Mouse (Mus musculus) heart, embryonic 15.5 days (tissue): ENCODE data around the gene Ehmt2. TPM values are rescaled to one million over a fixed set of nuclear protein-coding genes. Genes with fewer than 3 reads are reported as not detected.
"Not testable (repeated sequence)": the region's sequence is repeated elsewhere in the genome, so short reads cannot be mapped to it uniquely, and the experiment has no call there.

ENCODE experiments used
- ATAC-seq: fragments of 200-750 bp; cut with Nextera tagmentation; replicated peaks from 2 replicates; pipeline ENCODE4 v1.8.0; 2017; ENCODE audit warnings: low read depth, moderate TSS enrichment; ENCODE audit not compliant: insufficient number of reproducible peaks, insufficient read depth, low FRiP score
- H3K27ac ChIP-seq: fragments of 300-500 bp; sonication (generic); 2 replicates; pipeline ENCODE4 v1.5.1; 2015; ENCODE audit warnings: mild to moderate bottlenecking, inconsistent platforms
- H3K27me3 ChIP-seq: fragments of 300-500 bp; sonication (generic); 2 replicates; pipeline ENCODE4 v1.6.1; 2015; ENCODE audit warnings: inconsistent platforms
- H3K36me3 ChIP-seq: fragments of 300-500 bp; sonication (generic); 2 replicates; pipeline ENCODE4 v1.6.1; 2015; ENCODE audit warnings: mild to moderate bottlenecking, inconsistent platforms
- H3K4me1 ChIP-seq: fragments of 300-500 bp; sonication (generic); replicated peaks from 2 replicates; pipeline ENCODE4 v1.6.1; 2015; ENCODE audit warnings: inconsistent platforms
- H3K4me2 ChIP-seq: fragments of 300-500 bp; sonication (generic); 2 replicates; pipeline ENCODE4 v1.6.1; 2015; ENCODE audit warnings: inconsistent platforms, mild to moderate bottlenecking, moderate library complexity
- H3K4me3 ChIP-seq: fragments of 300-500 bp; sonication (generic); 2 replicates; pipeline ENCODE4 v1.5.1; 2015; ENCODE audit warnings: mild to moderate bottlenecking, inconsistent platforms
- H3K9ac ChIP-seq: fragments of 300-500 bp; sonication (generic); 2 replicates; pipeline ENCODE4 v1.6.1; 2015; ENCODE audit warnings: mild to moderate bottlenecking, inconsistent platforms
- H3K9me3 ChIP-seq: fragments of 300-500 bp; sonication (generic); replicated peaks from 2 replicates; pipeline ENCODE4 v1.6.1; 2016; ENCODE audit warnings: inconsistent platforms
- WGBS: fragments of 180-500 bp; shearing (Covaris S2); methylation state at CpG from one replicate; pipeline ENCODE4 v1.1.7; 2015; ENCODE audit warnings: mixed read lengths; 5-methylcytosine and 5-hydroxymethylcytosine counted together
- polyA plus RNA-seq: library from polyadenylated mRNA; unstranded; fragments of >200 nt; fragmentation: Nextera tagmentation; extraction: Ambion mirVana; gene quantifications from 2 replicates; pipeline ENCODE4 v1.2.1, GENCODE M21; 2015

Gene Ehmt2
- polyA plus RNA-seq, 1 experiment from 2014 or later: 31.7 TPM

- ATAC-seq, H3K9ac ChIP-seq, H3K27ac ChIP-seq, H3K27me3 ChIP-seq, H3K9me3 ChIP-seq, H3K4me2 ChIP-seq, H3K4me3 ChIP-seq: not testable (repeated sequence)
- WGBS: 81% methylated on average over 10 of the region's 10 CpGs
- peaks cover 52% of the 10 kb centered on the region for H3K36me3 ChIP-seq
- peaks cover 18% of the 10 kb centered on the region for H3K4me1 ChIP-seq
These were observed 3.7 kb downstream of the Ehmt2 start for GRCm38 (mm10) chr17:34901948-34902347.

GRCm38 (mm10) chr17:34902895-34903294, 4.6 kb downstream of the Ehmt2 start:
- Histone ChIP-seq H3K4me1 (peaks cover 10% of the 10 kb centered on the region; the same call in 1 of the 2 replicates), H3K36me3 (peaks cover 62% of the 10 kb centered on the region), H3K9me3 (no peaks in the 10 kb centered on the region), H3K27ac (no peak overlapping the region), H3K4me3 (no peak overlapping the region), H3K4me2 (no peak overlapping the region), H3K27me3 (no peaks in the 10 kb centered on the region), H3K9ac (no peak overlapping the region)
- WGBS: 85% methylated on average over 9 of the region's 9 CpGs
- no peak for ATAC-seq

GRCm38 (mm10) chr17:34910982-34911381, 12.7 kb downstream of the Ehmt2 start:
- no peak for ATAC-seq
- H3K4me3 ChIP-seq: no peak overlapping the region
- peaks cover 74% of the 10 kb centered on the region for H3K36me3 ChIP-seq
- 82% methylated on average over 10 of the region's 10 CpGs for WGBS
- H3K27me3 ChIP-seq: no peaks in the 10 kb centered on the region
- H3K27ac ChIP-seq: no peak overlapping the region
- no peak overlapping the region for H3K9ac ChIP-seq
- H3K4me2 ChIP-seq: no peak overlapping the region
- peaks cover 4% of the 10 kb centered on the region for H3K4me1 ChIP-seq
- no peaks in the 10 kb centered on the region for H3K9me3 ChIP-seq

GRCm38 (mm10) chr17:34911945-34912351, 13.7 kb downstream of the Ehmt2 start:
- ATAC-seq: peak; percentile 51; the same call in 1 of the 2 replicates
- H3K36me3 ChIP-seq: peaks cover 64% of the 10 kb centered on the region
- WGBS: 46% methylated on average over 5 of the region's 5 CpGs

GRCm38 (mm10) chr17:34913930-34914665, 15.8 kb downstream of the Ehmt2 start, which contains the start of gene Slc44a4:
Gene Slc44a4, plus strand, starts transcription at chr17:34914466.
- H3K4me2 ChIP-seq: 0 out of 2 replicates have a peak within 1 kb of the TSS, but pooled peaks have one; percentile 20

More at GRCm38 (mm10) chr17:34911945-34912351, 13.7 kb downstream of the Ehmt2 start:
- Histone ChIP-seq H3K4me2 (no peak overlapping the region), H3K9me3 (no peaks in the 10 kb centered on the region), H3K27me3 (no peaks in the 10 kb centered on the region), H3K9ac (no peak overlapping the region), H3K27ac (no peak overlapping the region), H3K4me3 (no peak overlapping the region), H3K4me1 (peaks cover 4% of the 10 kb centered on the region)

GRCm38 (mm10) chr17:34915410-34915831, 17.2 kb downstream of the Ehmt2 start:
- Histone ChIP-seq H3K27ac (no peak overlapping the region), H3K9me3 (no peaks in the 10 kb centered on the region), H3K4me2 (0 out of 2 replicates have a peak overlapping the region, but pooled peaks have one; percentile 20), H3K27me3 (no peaks in the 10 kb centered on the region), H3K36me3 (peaks cover 32% of the 10 kb centered on the region), H3K4me3 (no peak overlapping the region), H3K4me1 (peaks cover 4% of the 10 kb centered on the region), H3K9ac (0 out of 2 replicates have a peak overlapping the region, but pooled peaks have one; percentile 19)
- ATAC-seq: no peak
- 18% methylated on average over 11 of the region's 11 CpGs for WGBS

More at GRCm38 (mm10) chr17:34913930-34914665, 15.8 kb downstream of the Ehmt2 start, which contains the start of gene Slc44a4:
- 41% methylated on average over 18 of the region's 18 CpGs for WGBS
- no peak within 1 kb of the TSS for H3K9ac ChIP-seq
- ATAC-seq: no peak
- H3K27me3 ChIP-seq: no peaks in the 10 kb centered on the region
- H3K27ac ChIP-seq: no peak within 1 kb of the TSS
- no peaks in the 10 kb centered on the region for H3K9me3 ChIP-seq
- H3K4me3 ChIP-seq: no peak within 1 kb of the TSS
- peaks cover 43% of the 10 kb centered on the region for H3K36me3 ChIP-seq
- peaks cover 4% of the 10 kb centered on the region for H3K4me1 ChIP-seq

GRCm38 (mm10) chr17:34916316-34916715, 18.0 kb downstream of the Ehmt2 start:
- Histone ChIP-seq H3K4me1 (peaks cover 4% of the 10 kb centered on the region), H3K27ac (no peak overlapping the region), H3K4me2 (no peak overlapping the region), H3K27me3 (no peaks in the 10 kb centered on the region), H3K4me3 (no peak overlapping the region), H3K9me3 (no peaks in the 10 kb centered on the region), H3K36me3 (peaks cover 23% of the 10 kb centered on the region), H3K9ac (no peak overlapping the region)
- no peak for ATAC-seq
- 83% methylated on average over 5 of the region's 5 CpGs for WGBS

- ATAC-seq: no peak
- H3K36me3 ChIP-seq: peaks cover 16% of the 10 kb centered on the region
- H3K27ac ChIP-seq: no peak overlapping the region
- H3K9ac ChIP-seq: no peak overlapping the region
- no peak overlapping the region for H3K4me3 ChIP-seq
- peaks cover 4% of the 10 kb centered on the region for H3K4me1 ChIP-seq
- H3K9me3 ChIP-seq: no peaks in the 10 kb centered on the region
- H3K4me2 ChIP-seq: no peak overlapping the region
- WGBS: 67% methylated on average over 9 of the region's 9 CpGs
- no peaks in the 10 kb centered on the region for H3K27me3 ChIP-seq
These were observed 18.9 kb downstream of the Ehmt2 start for GRCm38 (mm10) chr17:34917188-34917587.

GRCm38 (mm10) chr17:34922939-34923338, 24.7 kb downstream of the Ehmt2 start:
- WGBS: 48% methylated on average over 6 of the region's 6 CpGs
- no peak for ATAC-seq
- Histone ChIP-seq H3K27me3 (no peaks in the 10 kb centered on the region), H3K4me1 (no peaks in the 10 kb centered on the region), H3K4me3 (no peak overlapping the region), H3K27ac (no peak overlapping the region), H3K9me3 (no peaks in the 10 kb centered on the region), H3K36me3 (no peaks in the 10 kb centered on the region), H3K9ac (no peak overlapping the region), H3K4me2 (no peak overlapping the region)

- Histone ChIP-seq H3K4me3 (no peak overlapping the region), H3K27ac (no peak overlapping the region), H3K4me2 (no peak overlapping the region), H3K27me3 (no peaks in the 10 kb centered on the region), H3K4me1 (no peaks in the 10 kb centered on the region), H3K9me3 (no peaks in the 10 kb centered on the region), H3K9ac (no peak overlapping the region), H3K36me3 (no peaks in the 10 kb centered on the region)
- ATAC-seq: no peak
- 73% methylated on average over 5 of the region's 5 CpGs for WGBS
These were observed 26.0 kb downstream of the Ehmt2 start for GRCm38 (mm10) chr17:34924258-34924657.

GRCm38 (mm10) chr17:34927306-34928019, 29.2 kb downstream of the Ehmt2 start:
- WGBS: 80% methylated on average over 18 of the region's 18 CpGs
- Histone ChIP-seq H3K27ac (no peak overlapping the region), H3K4me3 (no peak overlapping the region), H3K9me3 (no peaks in the 10 kb centered on the region), H3K27me3 (no peaks in the 10 kb centered on the region), H3K4me1 (peaks cover 14% of the 10 kb centered on the region), H3K4me2 (no peak overlapping the region), H3K36me3 (no peaks in the 10 kb centered on the region), H3K9ac (no peak overlapping the region)
- ATAC-seq: no peak
